Mouse (Mus musculus) heart, embryonic 10.5 days (tissue): ENCODE results near the gene Mtfr1l. TPM values are rescaled to one million over a fixed set of nuclear protein-coding genes. Genes with fewer than 3 reads are reported as not detected.

Source experiments
- microRNA-seq: library from miRNA; unstranded; fragments of <30 nt; microRNA quantifications from one replicate; pipeline ENCODE4, GENCODE M21; 2017
- polyA plus RNA-seq: library from polyadenylated mRNA; unstranded; fragments of >200 nt; fragmentation: Nextera tagmentation; extraction: Ambion mirVana; gene quantifications from 2 replicates; pipeline ENCODE4 v1.2.1, GENCODE M21; 2016

Mtfr1l gene
- polyA plus RNA-seq, 1 experiment from 2014 or later, result 155 TPM

Small RNAs within 50 kb of the gene (microRNA-seq; reads per million reads assigned to microRNA genes)
- gene Mir6403, result not detected

Other genes with a start within 250 kb of the Mtfr1l start
- gene Pdik1l, start 247.5 kb downstream of the Mtfr1l start, polyA plus RNA-seq, result 15.8 and 18.2 TPM in 2 replicates
- 47.5 and 77.0 TPM in 2 replicates for gene Trim63, start 220.3 kb downstream of the Mtfr1l start, polyA plus RNA-seq
- 0.09 and 0.36 TPM in 2 replicates for gene Slc30a2, start 192.2 kb downstream of the Mtfr1l start, polyA plus RNA-seq
- gene Extl1, start 151.5 kb downstream of the Mtfr1l start, polyA plus RNA-seq, result 1.9 and 2.8 TPM in 2 replicates
- gene Pafah2, start 139.1 kb downstream of the Mtfr1l start, polyA plus RNA-seq, result 8.0 and 9.6 TPM in 2 replicates
- 838 and 1,170 TPM in 2 replicates for gene Stmn1, start 67.1 kb downstream of the Mtfr1l start, polyA plus RNA-seq
- gene Paqr7, start 38.7 kb downstream of the Mtfr1l start, polyA plus RNA-seq, result 7.8 and 14.5 TPM in 2 replicates
- gene Aunip, start 24.4 kb downstream of the Mtfr1l start, polyA plus RNA-seq, result 16.1 and 17.2 TPM in 2 replicates
- gene Selenon, start 16.8 kb upstream of the Mtfr1l start, polyA plus RNA-seq, result 8.0 and 9.0 TPM in 2 replicates
- 8.3 and 8.6 TPM in 2 replicates for gene Man1c1, start 168.9 kb upstream of the Mtfr1l start, polyA plus RNA-seq
- 17.6 and 17.8 TPM in 2 replicates for gene Ldlrap1, start 232.6 kb upstream of the Mtfr1l start, polyA plus RNA-seq